Mouse (Mus musculus) lung, postnatal 10 days (tissue): ENCODE measurements at regions not wholly inside any gene's neighbourhood (a gene's known extent, or its start where the extent isn't known, plus 50 kb on each side); places are given as distances from the start of the nearest gene placed in this dataset.

Source experiments
- DNase-seq: peaks from one replicate; pipeline ENCODE4 v3.0.0; 2021

- no peak for DNase-seq
Measured at GRCm38 (mm10) chr4:75884371-75884770, 606.3 kb upstream of the Dmac1 start.

- DNase-seq: no peak
Measured at GRCm38 (mm10) chr4:75869771-75870170, 591.7 kb upstream of the Dmac1 start.

- no peak for DNase-seq
Measured at GRCm38 (mm10) chr4:75861076-75861475, 583.0 kb upstream of the Dmac1 start.

GRCm38 (mm10) chr4:75857769-75858408 is 579.8 kb upstream of the Dmac1 start:
- DNase-seq: no peak

- DNase-seq: no peak
Measured at GRCm38 (mm10) chr4:75855688-75856296, 577.7 kb upstream of the Dmac1 start.

GRCm38 (mm10) chr4:75850343-75850742 is 572.2 kb upstream of the Dmac1 start:
- no peak for DNase-seq

GRCm38 (mm10) chr4:75847675-75848385 is 569.7 kb upstream of the Dmac1 start:
- no peak for DNase-seq

- DNase-seq: no peak
Measured at GRCm38 (mm10) chr4:75845021-75845420, 566.9 kb upstream of the Dmac1 start.

GRCm38 (mm10) chr4:75838619-75839018 is 560.5 kb upstream of the Dmac1 start:
- peak; percentile 4 for DNase-seq

- DNase-seq: no peak
Measured at GRCm38 (mm10) chr4:75827082-75827711, 549.1 kb upstream of the Dmac1 start.

- DNase-seq: no peak
Measured at GRCm38 (mm10) chr4:75819193-75819603, 541.1 kb upstream of the Dmac1 start.

GRCm38 (mm10) chr4:75816026-75816425 is 537.9 kb upstream of the Dmac1 start:
- no peak for DNase-seq

GRCm38 (mm10) chr4:75812266-75812665 is 534.2 kb upstream of the Dmac1 start:
- no peak for DNase-seq

GRCm38 (mm10) chr4:75801870-75802269 is 523.8 kb upstream of the Dmac1 start:
- peak; percentile 9 for DNase-seq

- DNase-seq: no peak
Measured at GRCm38 (mm10) chr4:75801156-75801555, 523.1 kb upstream of the Dmac1 start.

- DNase-seq: peak; percentile 38
Measured at GRCm38 (mm10) chr4:75791789-75792188, 513.7 kb upstream of the Dmac1 start.

- no peak for DNase-seq
Measured at GRCm38 (mm10) chr4:75790920-75791589, 513.0 kb upstream of the Dmac1 start.

GRCm38 (mm10) chr4:75787405-75787804 is 509.3 kb upstream of the Dmac1 start:
- DNase-seq: no peak

- DNase-seq: no peak
Measured at GRCm38 (mm10) chr4:75786391-75786790, 508.3 kb upstream of the Dmac1 start.

- DNase-seq: no peak
Measured at GRCm38 (mm10) chr4:75779492-75779891, 501.4 kb upstream of the Dmac1 start.

- no peak for DNase-seq
Measured at GRCm38 (mm10) chr4:75764141-75764540, 486.0 kb upstream of the Dmac1 start.

- no peak for DNase-seq
Measured at GRCm38 (mm10) chr4:75744605-75745004, 466.5 kb upstream of the Dmac1 start.

- DNase-seq: no peak
Measured at GRCm38 (mm10) chr4:75741585-75741984, 463.5 kb upstream of the Dmac1 start.
